Mouse (Mus musculus): ENCODE results near the gene Nfkb1. TPM values are rescaled to one million over a fixed set of nuclear protein-coding genes. Genes with fewer than 3 reads are reported as not detected.

Gene Nfkb1
- total RNA-seq (2021) = 10 to 100 TPM; 23.0 to 23.2 TPM
- long read RNA-seq, experiment 1, full-length matches to known transcripts = 8 of 12 reads
- long read RNA-seq, experiment 1, partial matches to known transcripts = 2 of 12 reads
- long read RNA-seq, experiment 1, other reads (novel, unspliced or antisense) = 2 of 12 reads
- long read RNA-seq, experiment 2, full-length matches to known transcripts = 3 of 5 reads
- long read RNA-seq, experiment 2, partial matches to known transcripts = 0 of 5 reads
- long read RNA-seq, experiment 2, other reads (novel, unspliced or antisense) = 2 of 5 reads

- peak; percentile 62 to 64 for DNase-seq (ENCODE audit: low spot score in 2 of 2)
Observed at GRCm38 (mm10) chr3:135691191-135692131, at the start of gene Nfkb1. Nfkb1 (minus strand) TSS chr3:135691547.

GRCm38 (mm10) chr3:135740711-135741110, 49.4 kb upstream of the Nfkb1 start:
- DNase-seq (ENCODE audit: low spot score in 2 of 2) = no peak

GRCm38 (mm10) chr3:135734736-135735135, 43.4 kb upstream of the Nfkb1 start:
- no peak for DNase-seq (ENCODE audit: low spot score in 2 of 2)

- DNase-seq (ENCODE audit: low spot score in 2 of 2) = no peak
Observed at GRCm38 (mm10) chr3:135732747-135733445, 41.5 kb upstream of the Nfkb1 start.

- peak; percentile 93 to 98 for DNase-seq (ENCODE audit: low spot score in 2 of 2)
Observed at GRCm38 (mm10) chr3:135731292-135732047, 40.1 kb upstream of the Nfkb1 start.

GRCm38 (mm10) chr3:135730790-135731189, 39.4 kb upstream of the Nfkb1 start:
- DNase-seq (ENCODE audit: low spot score in 2 of 2) = peak; percentile 31

- DNase-seq (ENCODE audit: low spot score in 2 of 2) = peak in 1 of 2 experiments; percentile 52
Observed at GRCm38 (mm10) chr3:135729575-135729974, 38.2 kb upstream of the Nfkb1 start.

GRCm38 (mm10) chr3:135728900-135729299, 37.6 kb upstream of the Nfkb1 start:
- no peak for DNase-seq (ENCODE audit: low spot score in 2 of 2)

GRCm38 (mm10) chr3:135727339-135727738, 36.0 kb upstream of the Nfkb1 start:
- DNase-seq (ENCODE audit: low spot score in 2 of 2) = no peak

- DNase-seq (ENCODE audit: low spot score in 2 of 2) = no peak
Observed at GRCm38 (mm10) chr3:135726521-135727275, 35.4 kb upstream of the Nfkb1 start.

GRCm38 (mm10) chr3:135726023-135726422, 34.7 kb upstream of the Nfkb1 start:
- DNase-seq (ENCODE audit: low spot score in 2 of 2) = peak in 1 of 2 experiments; percentile 26

- DNase-seq (ENCODE audit: low spot score in 2 of 2) = no peak
Observed at GRCm38 (mm10) chr3:135722104-135722503, 30.8 kb upstream of the Nfkb1 start.

- no peak for DNase-seq (ENCODE audit: low spot score in 2 of 2)
Observed at GRCm38 (mm10) chr3:135719969-135720368, 28.6 kb upstream of the Nfkb1 start.

GRCm38 (mm10) chr3:135719179-135719532, 27.8 kb upstream of the Nfkb1 start:
- no peak for DNase-seq (ENCODE audit: low spot score in 2 of 2)

GRCm38 (mm10) chr3:135718323-135719178, 27.2 kb upstream of the Nfkb1 start:
- DNase-seq (ENCODE audit: low spot score in 2 of 2) = no peak

GRCm38 (mm10) chr3:135713016-135713950, 21.9 kb upstream of the Nfkb1 start:
- peak in 1 of 2 experiments; percentile 65 for DNase-seq (ENCODE audit: low spot score in 2 of 2)

GRCm38 (mm10) chr3:135711613-135712012, 20.3 kb upstream of the Nfkb1 start:
- no peak for DNase-seq (ENCODE audit: low spot score in 2 of 2)

GRCm38 (mm10) chr3:135711040-135711570, 19.8 kb upstream of the Nfkb1 start:
- no peak for DNase-seq (ENCODE audit: low spot score in 2 of 2)
